Mouse (Mus musculus): ENCODE data around the gene Tex38.

Gene Tex38

DNA sequence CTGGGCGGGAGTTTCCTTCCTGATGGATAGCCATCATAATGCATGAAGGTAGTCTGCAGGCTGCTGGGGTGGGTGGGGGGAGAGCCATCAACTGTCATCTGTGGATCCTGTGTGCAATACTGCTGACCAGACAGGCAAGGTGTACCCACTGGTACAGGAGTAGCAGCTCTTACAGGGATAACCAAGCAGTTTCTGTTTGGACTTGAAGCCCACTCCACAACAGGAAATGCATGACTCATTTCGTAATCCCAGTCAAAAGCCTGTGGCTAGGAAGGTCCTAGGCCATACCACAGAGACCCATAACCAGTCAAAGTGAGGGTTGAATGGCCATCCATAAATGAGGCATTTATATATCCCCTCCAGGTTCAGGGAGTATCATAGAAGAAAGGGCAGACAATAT lies 3.2 kb downstream of the Tex38 start:
- in situ Hi-C loops (cut with MboI, MseI) = no loop called here

DNA sequence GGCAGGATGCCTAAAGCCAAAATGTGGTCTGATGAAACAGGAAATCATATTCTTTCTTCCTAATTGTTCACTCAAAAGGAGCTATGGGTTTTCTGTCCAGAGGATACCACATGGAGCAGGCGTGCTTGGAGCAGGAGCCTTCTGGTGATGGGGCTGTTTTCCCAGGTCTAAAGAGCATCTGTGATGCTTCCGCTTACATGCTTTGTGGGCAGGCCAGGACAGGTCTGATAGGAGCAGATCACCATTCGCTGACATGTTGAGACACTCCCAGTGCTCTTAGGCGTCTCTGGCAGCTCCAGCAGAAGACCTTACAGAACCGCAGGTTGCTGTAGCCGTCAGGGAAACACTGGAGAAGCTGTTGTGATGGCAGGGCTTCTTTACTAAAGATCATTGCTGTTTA lies 5.8 kb downstream of the Tex38 start:
- in situ Hi-C loops (cut with MboI, MseI) = no loop called here

DNA sequence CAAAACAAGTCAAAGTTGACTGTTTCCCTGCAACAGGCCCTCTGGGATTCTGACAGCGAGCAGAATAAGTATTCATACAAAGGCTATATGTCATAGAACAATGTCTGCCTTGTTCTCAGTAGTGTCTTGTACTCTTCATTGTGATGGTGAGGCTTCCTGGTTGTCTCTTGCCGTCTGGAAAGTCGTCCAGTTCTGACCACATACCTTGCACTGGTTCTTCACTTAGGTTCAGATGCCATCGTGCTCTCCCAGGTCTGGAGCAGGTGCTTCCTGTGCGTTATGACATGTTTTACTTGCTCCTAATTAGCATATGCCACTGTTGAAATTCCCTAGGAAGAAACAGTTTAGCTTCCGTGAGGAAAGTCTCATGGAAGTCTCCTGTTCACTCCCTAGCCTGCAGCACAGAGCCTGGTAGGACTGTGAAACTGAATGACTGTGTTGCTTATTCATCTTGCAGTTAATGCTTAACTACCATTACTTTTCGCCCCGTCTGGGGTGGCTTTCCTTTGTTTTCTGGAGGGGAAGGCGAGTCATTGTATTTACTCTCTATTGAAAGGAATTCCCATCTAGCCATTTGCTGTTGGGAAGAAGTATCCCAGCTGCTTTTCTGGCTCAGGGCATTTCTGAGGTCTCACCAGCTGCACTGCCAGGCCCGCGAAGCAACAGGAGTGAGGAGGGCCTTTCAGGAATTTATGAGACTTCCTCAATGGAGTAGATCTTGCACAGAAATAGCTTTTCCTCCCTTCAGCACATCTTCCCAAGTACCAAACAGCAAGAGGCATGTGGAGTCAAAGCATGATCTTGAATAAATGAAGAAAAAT lies 13.0 kb downstream of the Tex38 start:
- in situ Hi-C loops (cut with MboI, MseI) = no loop called here

- in situ Hi-C loops (cut with MboI, MseI) = no loop called here
Measured at GRCm38 (mm10) chr4:115764581-115764980, 16.2 kb downstream of the Tex38 start.

GRCm38 (mm10) chr4:115761206-115761605 lies 19.6 kb downstream of the Tex38 start:
- in situ Hi-C loops (cut with MboI, MseI) = no loop called here

DNA sequence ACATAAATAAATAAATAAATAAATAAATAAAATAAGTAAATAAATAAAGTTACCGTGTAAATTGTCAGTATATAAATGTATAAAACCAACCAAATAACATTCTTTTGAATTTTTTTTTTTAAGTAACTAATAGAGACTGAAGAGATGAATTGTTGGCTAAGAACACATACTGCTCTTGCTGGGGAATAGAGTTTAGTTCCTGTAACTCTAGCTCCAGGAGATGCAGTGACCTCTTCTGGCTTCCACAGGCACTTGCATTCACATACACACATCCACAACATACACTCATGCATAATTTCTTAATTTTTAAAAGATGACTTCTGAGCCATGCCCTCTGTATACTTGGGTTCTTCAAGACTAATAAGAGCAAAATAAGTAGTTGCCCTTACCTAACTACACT lies 26.0 kb downstream of the Tex38 start:
- in situ Hi-C loops (cut with MboI, MseI) = no loop called here

GRCm38 (mm10) chr4:115754101-115754500 lies 26.7 kb downstream of the Tex38 start:
- in situ Hi-C loops (cut with MboI, MseI) = no loop called here

DNA sequence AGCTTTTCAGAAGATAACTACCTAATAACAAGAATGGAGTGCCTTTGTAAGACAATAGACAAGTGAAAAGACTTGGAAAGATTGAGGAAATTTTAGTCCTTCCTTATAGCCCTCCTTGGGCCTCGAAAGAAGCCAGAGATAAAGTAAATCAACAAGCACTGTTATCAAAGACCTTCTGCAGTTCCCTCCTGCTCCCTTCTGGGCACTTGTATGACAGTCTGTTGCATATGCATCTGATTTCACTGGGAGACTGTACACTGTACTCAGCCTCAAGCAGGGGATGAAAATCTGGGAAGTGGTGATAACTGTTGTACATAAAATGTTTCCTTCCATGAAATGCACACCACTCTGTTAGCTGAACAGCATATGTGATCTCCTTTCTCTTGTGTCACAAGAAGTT lies 31.5 kb downstream of the Tex38 start:
- in situ Hi-C loops (cut with MboI, MseI) = no loop called here

- in situ Hi-C loops (cut with MboI, MseI) = no loop called here
Measured at GRCm38 (mm10) chr4:115748181-115748580, 32.6 kb downstream of the Tex38 start.

- in situ Hi-C loops (cut with MboI, MseI) = loop anchor here (5.0 kb wide), 1 partner anchor 84 kb away; the partner anchor contains the start of gene Mob3c
Measured at GRCm38 (mm10) chr4:115743096-115743495, 37.7 kb downstream of the Tex38 start.

DNA sequence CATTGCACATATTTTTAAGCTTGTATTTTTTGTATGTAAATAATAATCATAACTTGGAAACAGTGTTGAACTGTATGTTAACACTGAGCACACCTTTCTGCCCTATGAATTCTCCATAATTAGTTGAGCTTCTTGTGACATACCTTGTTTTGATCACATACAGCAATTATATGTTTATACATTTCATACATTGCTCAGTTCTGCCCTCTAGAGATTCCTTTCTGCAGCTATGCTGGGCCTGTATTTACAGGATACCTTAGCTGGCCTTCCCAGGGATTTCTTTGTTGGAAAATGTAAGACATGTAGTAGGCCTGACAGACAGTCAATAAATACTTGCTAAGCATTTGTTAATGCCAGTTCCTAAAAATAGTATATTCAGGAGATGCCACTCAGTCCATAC lies 38.2 kb downstream of the Tex38 start:
- in situ Hi-C loops (cut with MboI, MseI) = loop anchor here (5.0 kb wide), 1 partner anchor 85 kb away; the partner anchor contains the start of gene Mob3c

DNA sequence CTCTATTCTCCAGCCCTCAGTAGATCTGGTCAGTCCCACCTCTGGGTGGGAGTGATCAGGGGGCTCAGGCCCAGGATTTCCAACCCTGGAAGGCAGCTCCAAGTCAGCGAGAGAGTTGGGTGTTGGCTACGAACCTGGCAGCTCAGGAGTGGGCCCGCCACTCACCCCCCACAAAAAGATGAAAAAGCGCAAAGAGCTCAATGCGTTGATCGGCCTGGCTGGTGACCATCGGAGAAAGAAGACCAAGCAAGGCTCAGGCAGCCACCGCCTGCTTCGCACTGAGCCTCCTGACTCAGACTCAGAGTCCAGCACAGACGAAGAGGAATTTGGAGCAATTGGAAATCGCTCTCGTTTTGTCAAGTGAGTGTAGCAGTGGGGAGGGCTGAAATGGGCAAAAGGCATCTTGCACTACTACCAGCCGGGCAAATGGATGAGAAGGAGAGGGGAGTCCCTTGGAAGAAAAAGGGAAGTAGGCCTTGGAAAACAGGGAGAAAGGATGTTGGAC lies 42.3 kb downstream of the Tex38 start:
- in situ Hi-C loops (cut with MboI, MseI) = loop anchor here (10.0 kb wide), 2 partner anchors 166 to 246 kb away; no protein-coding TSS in a partner anchor

GRCm38 (mm10) chr4:115737551-115738041 lies 43.2 kb downstream of the Tex38 start, which contains the start of gene Efcab14:
TSS of gene Efcab14 (plus strand) at chr4:115737744.
- in situ Hi-C loops (cut with MboI, MseI) = loop anchor here (10.0 kb wide), 2 partner anchors 167 to 247 kb away; no protein-coding TSS in a partner anchor

DNA sequence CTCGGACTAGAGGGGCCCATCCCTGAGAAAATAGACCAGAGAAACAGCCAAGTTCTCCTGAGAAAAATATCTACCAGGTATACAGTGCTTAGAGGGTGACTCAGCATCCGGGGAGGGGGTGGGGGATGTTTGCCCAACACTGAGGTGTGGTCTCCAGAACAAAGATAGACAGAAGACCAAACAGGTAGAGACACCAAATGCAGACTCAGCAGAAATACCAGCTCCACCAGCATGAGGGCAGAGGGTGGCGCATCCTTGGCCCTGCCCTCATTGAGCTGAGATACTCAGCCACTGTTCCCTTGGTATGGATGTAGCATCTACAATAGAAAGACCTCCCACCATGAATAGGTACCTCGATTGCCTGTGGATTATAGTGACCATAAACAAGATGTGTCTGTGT lies 46.0 kb downstream of the Tex38 start:
- in situ Hi-C loops (cut with MboI, MseI) = loop anchor here (10.0 kb wide), 2 partner anchors 170 to 250 kb away; no protein-coding TSS in a partner anchor

- in situ Hi-C loops (cut with MboI, MseI) = loop anchor here (10.0 kb wide), 2 partner anchors 171 to 251 kb away; no protein-coding TSS in a partner anchor
Measured at GRCm38 (mm10) chr4:115733746-115734145, 47.1 kb downstream of the Tex38 start.

- in situ Hi-C loops (cut with MboI, MseI) = loop anchor here (10.0 kb wide), 2 partner anchors 172 to 252 kb away; no protein-coding TSS in a partner anchor
Measured at GRCm38 (mm10) chr4:115732223-115732818, 48.5 kb downstream of the Tex38 start.

DNA sequence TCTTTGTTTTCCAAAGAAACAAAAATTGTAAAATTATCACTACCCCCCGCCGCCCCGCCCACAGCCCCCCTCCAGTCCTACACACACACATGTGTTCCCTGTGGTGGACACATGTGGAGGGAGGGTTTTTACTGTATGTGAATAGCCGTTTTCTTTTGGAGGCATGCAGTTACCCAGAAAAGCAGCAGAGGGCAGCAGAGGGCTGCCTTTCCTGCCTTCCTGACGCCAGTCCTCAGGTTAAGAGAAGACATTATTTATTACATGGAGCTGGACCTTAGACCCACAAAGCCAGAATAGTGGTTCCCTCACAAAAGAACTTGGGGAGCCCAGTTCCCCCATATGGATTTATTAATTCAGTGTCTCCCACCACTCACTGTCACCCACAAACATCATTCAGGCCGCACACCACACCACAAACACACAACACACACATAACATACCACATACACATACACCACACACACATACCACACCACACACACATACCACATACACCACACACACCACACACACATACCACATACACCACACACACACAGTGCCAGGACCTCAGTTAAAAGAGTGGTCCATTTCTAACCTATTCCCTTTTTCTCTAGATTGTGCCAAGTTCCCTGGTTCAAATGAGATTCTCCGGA lies 49.1 kb downstream of the Tex38 start:
- in situ Hi-C loops (cut with MboI, MseI) = loop anchor here (10.0 kb wide), 2 partner anchors 173 to 253 kb away; no protein-coding TSS in a partner anchor
